Mouse (Mus musculus): ENCODE results near the gene Pgpep1l. TPM values are rescaled to one million over a fixed set of nuclear protein-coding genes. Genes with fewer than 3 reads are reported as not detected.
A peak's percentile ranks its signal among the peaks of the same experiment; 100 is the strongest.
"Not testable (repeated sequence)": the region's sequence is repeated elsewhere in the genome, so short reads cannot be mapped to it uniquely, and the experiment has no call there.

Gene Pgpep1l
- polyA plus RNA-seq, 1 experiment from 2014 or later = not detected

DNA sequence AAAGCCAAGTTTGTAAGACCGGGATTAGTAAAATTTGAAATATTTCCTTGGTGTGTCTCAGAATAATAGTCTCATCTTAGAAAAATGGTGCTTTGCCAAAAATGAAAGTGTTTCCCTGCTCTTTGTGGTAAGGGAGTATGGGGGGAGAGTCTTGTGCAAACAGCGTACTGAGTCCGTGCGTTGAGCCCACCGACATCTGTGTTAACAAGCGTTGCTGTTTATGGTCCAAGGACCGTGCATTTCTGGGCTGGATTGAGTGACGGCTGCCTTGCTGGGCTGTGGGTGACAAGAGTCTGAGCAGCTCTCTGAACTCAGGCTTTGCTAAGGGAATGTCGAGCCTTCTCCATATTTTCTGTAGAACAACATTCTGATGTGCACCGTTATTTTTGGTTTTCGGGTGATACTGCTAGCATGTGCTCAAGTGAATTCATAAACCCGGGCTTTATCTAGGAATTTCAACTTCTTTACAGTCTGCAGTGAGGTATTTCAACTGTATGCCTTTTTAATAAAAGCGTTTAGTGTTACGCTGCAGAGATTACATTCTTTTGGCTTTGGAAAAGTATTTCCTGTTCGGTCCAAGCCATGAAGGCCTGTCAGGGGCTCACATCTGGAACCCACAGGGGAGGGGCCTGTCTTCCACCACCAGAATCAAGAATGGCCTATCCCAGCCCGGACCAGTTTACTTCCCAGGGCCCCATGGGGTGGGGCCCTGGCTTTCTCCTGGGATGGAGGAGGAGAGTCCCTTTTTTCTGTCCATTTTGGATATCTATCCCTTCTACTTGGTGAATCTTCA is 30.2 kb upstream of the Pgpep1l start:
- Histone ChIP-seq H3K9ac (no peak overlapping the region), H3K9me3 (no peaks in the 10 kb centered on the region), H3K4me3 (peak overlapping the region; percentile 7; the same call in 1 of the 2 replicates), H3K4me2 (replicated peaks) (peak overlapping the region; percentile 49), H3K27ac (peak overlapping the region; percentile 87), H3K36me3 (no peaks in the 10 kb centered on the region), H3K4me1 (peaks cover 17% of the 10 kb centered on the region), H3K27me3 (no peaks in the 10 kb centered on the region)
- peak; percentile 89 for ATAC-seq (ENCODE audit: low FRiP score, low read depth)
- WGBS = 18% methylated on average over 16 of the region's 16 CpGs

DNA sequence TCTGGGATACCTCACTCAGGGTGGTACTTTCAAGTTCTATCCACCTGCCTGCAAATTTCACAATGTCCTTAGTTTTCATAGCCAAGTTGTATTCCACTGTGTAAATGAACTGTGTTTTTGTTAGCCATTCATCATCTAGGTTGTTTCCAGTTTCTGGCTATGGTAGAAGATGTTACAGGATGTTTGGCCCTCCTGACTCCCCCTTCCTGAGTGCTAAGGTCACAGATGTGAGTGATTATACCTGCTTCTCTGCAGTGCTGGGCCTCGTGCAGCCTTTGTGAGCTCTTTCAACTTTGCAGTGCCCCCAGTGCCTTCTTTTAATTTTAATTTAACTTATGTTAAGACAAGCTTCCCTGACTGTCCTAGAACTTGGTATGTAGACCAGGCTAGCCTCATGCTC is 27.6 kb upstream of the Pgpep1l start:
- no peak overlapping the region for H3K4me2 ChIP-seq (replicated peaks)
- peaks cover 21% of the 10 kb centered on the region for H3K4me1 ChIP-seq
- no peak overlapping the region for H3K27ac ChIP-seq
- no peaks in the 10 kb centered on the region for H3K9me3 ChIP-seq
- ATAC-seq (ENCODE audit: low FRiP score, low read depth) = no peak
- WGBS = 38% methylated on average over 1 of the region's 1 CpGs
- no peak overlapping the region for H3K9ac ChIP-seq
- H3K36me3 ChIP-seq = no peaks in the 10 kb centered on the region
- no peaks in the 10 kb centered on the region for H3K27me3 ChIP-seq
- no peak overlapping the region for H3K4me3 ChIP-seq

- no peaks in the 10 kb centered on the region for H3K27me3 ChIP-seq
- H3K4me3 ChIP-seq = no peak overlapping the region
- no peaks in the 10 kb centered on the region for H3K9me3 ChIP-seq
- no peaks in the 10 kb centered on the region for H3K36me3 ChIP-seq
- no peak overlapping the region for H3K9ac ChIP-seq
- H3K27ac ChIP-seq = no peak overlapping the region
- H3K4me1 ChIP-seq = peaks cover 30% of the 10 kb centered on the region
- no peak overlapping the region for H3K4me2 ChIP-seq (replicated peaks)
- WGBS = 87% methylated on average over 8 of the region's 8 CpGs
- ATAC-seq (ENCODE audit: low FRiP score, low read depth) = no peak
Measured at GRCm38 (mm10) chr7:68289081-68289480, 25.0 kb upstream of the Pgpep1l start.

GRCm38 (mm10) chr7:68288000-68288399 is 24.0 kb upstream of the Pgpep1l start:
- not testable (repeated sequence) for H3K9ac ChIP-seq; H3K36me3 ChIP-seq; H3K4me2 ChIP-seq (replicated peaks); H3K9me3 ChIP-seq; H3K27me3 ChIP-seq; ATAC-seq (ENCODE audit: low FRiP score, low read depth); H3K4me3 ChIP-seq; H3K27ac ChIP-seq
- H3K4me1 ChIP-seq = peaks cover 24% of the 10 kb centered on the region
- WGBS = 90% methylated on average over 4 of the region's 4 CpGs

GRCm38 (mm10) chr7:68287582-68287981 is 23.5 kb upstream of the Pgpep1l start:
- whole genome bisulfite sequencing = 82% methylated on average over 2 of the region's 2 CpGs
- no peak overlapping the region for H3K4me3 ChIP-seq
- no peaks in the 10 kb centered on the region for H3K36me3 ChIP-seq
- no peaks in the 10 kb centered on the region for H3K27me3 ChIP-seq
- peaks cover 22% of the 10 kb centered on the region for H3K4me1 ChIP-seq
- H3K9ac ChIP-seq = no peak overlapping the region
- no peaks in the 10 kb centered on the region for H3K9me3 ChIP-seq
- ATAC-seq (ENCODE audit: low FRiP score, low read depth) = no peak
- no peak overlapping the region for H3K27ac ChIP-seq
- no peak overlapping the region for H3K4me2 ChIP-seq (replicated peaks)

- peak overlapping the region; percentile 67; the same call in 1 of the 2 replicates for H3K27ac ChIP-seq
- no peak overlapping the region for H3K4me3 ChIP-seq
Measured at GRCm38 (mm10) chr7:68286526-68287481, 22.8 kb upstream of the Pgpep1l start.

GRCm38 (mm10) chr7:68285851-68286298 is 21.8 kb upstream of the Pgpep1l start:
- WGBS = 13% methylated on average over 8 of the region's 8 CpGs
- H3K27ac ChIP-seq = peak overlapping the region; percentile 67; the same call in 1 of the 2 replicates
- ATAC-seq (ENCODE audit: low FRiP score, low read depth) = peak; percentile 77

More at GRCm38 (mm10) chr7:68286526-68287481, 22.8 kb upstream of the Pgpep1l start:
- Histone ChIP-seq H3K9ac (no peak overlapping the region), H3K4me2 (replicated peaks) (no peak overlapping the region), H3K9me3 (no peaks in the 10 kb centered on the region), H3K27me3 (no peaks in the 10 kb centered on the region), H3K36me3 (no peaks in the 10 kb centered on the region), H3K4me1 (peaks cover 22% of the 10 kb centered on the region)
- WGBS = 94% methylated on average over 24 of the region's 24 CpGs
- no peak for ATAC-seq (ENCODE audit: low FRiP score, low read depth)

GRCm38 (mm10) chr7:68283776-68284175 is 19.7 kb upstream of the Pgpep1l start:
- Histone ChIP-seq H3K27ac (no peak overlapping the region), H3K9me3 (no peaks in the 10 kb centered on the region), H3K4me1 (peaks cover 29% of the 10 kb centered on the region), H3K4me2 (replicated peaks) (no peak overlapping the region), H3K9ac (no peak overlapping the region), H3K4me3 (no peak overlapping the region), H3K36me3 (no peaks in the 10 kb centered on the region), H3K27me3 (no peaks in the 10 kb centered on the region)
- 79% methylated on average over 7 of the region's 7 CpGs for WGBS
- ATAC-seq (ENCODE audit: low FRiP score, low read depth) = no peak

More at GRCm38 (mm10) chr7:68285851-68286298, 21.8 kb upstream of the Pgpep1l start:
- Histone ChIP-seq H3K4me3 (no peak overlapping the region), H3K9me3 (no peaks in the 10 kb centered on the region), H3K4me1 (peaks cover 22% of the 10 kb centered on the region), H3K27me3 (no peaks in the 10 kb centered on the region), H3K4me2 (replicated peaks) (no peak overlapping the region), H3K9ac (no peak overlapping the region), H3K36me3 (no peaks in the 10 kb centered on the region)

GRCm38 (mm10) chr7:68283133-68283520 is 19.1 kb upstream of the Pgpep1l start:
- peaks cover 34% of the 10 kb centered on the region for H3K4me1 ChIP-seq
- not testable (repeated sequence) for ATAC-seq (ENCODE audit: low FRiP score, low read depth); H3K9ac ChIP-seq; H3K27ac ChIP-seq; H3K4me2 ChIP-seq (replicated peaks); H3K4me3 ChIP-seq; H3K36me3 ChIP-seq; H3K9me3 ChIP-seq; H3K27me3 ChIP-seq
- 81% methylated on average over 4 of the region's 4 CpGs for WGBS

DNA sequence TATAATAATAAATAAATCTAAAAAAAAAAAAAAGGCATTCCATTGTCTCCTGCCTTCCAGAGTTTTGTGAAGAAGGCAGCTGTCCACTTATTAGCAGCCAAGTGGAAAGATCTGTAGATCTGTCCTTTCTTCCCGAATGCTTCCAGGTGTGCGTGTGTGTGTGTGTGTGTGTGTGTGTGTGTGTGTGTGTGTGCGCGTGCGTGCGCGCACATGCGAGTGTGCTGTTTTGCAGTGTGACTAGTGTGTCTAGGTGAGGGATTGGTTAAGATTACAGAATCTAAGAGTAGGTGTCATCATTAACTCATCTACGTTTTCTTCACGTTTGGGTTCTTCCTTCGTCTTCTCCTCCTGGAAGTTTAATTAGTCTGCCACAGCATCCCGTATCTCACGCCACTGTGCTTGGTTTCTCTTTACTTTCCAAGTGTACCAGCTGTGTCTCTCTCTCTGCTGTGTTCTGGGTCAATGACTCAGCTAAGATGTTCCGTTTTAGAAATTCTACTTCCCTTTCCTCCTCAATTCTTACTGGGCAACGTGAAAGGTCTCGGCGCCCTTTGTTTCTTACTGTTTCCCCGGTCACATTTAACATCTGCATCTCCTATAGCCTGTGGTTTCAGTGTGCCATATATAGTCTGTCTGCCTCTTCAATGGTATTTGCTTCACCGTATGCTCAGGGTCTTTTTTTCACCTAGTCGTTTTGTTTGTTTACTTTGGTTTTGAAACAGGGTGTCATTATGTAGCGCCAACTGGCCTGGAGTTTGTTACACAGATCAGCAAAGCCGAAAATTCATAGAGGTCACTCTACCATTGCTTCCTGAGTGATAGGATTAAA is 18.5 kb upstream of the Pgpep1l start:
- Histone ChIP-seq H3K4me3 (no peak overlapping the region), H3K9me3 (no peaks in the 10 kb centered on the region), H3K36me3 (no peaks in the 10 kb centered on the region), H3K9ac (no peak overlapping the region), H3K27me3 (no peaks in the 10 kb centered on the region), H3K27ac (no peak overlapping the region), H3K4me1 (peaks cover 40% of the 10 kb centered on the region), H3K4me2 (replicated peaks) (no peak overlapping the region)
- no peak for ATAC-seq (ENCODE audit: low FRiP score, low read depth)
- 80% methylated on average over 22 of the region's 22 CpGs for WGBS

GRCm38 (mm10) chr7:68281341-68281740 is 17.3 kb upstream of the Pgpep1l start:
- no peaks in the 10 kb centered on the region for H3K9me3 ChIP-seq
- peaks cover 51% of the 10 kb centered on the region for H3K4me1 ChIP-seq
- H3K4me3 ChIP-seq = no peak overlapping the region
- H3K9ac ChIP-seq = no peak overlapping the region
- H3K27me3 ChIP-seq = no peaks in the 10 kb centered on the region; the same call in 1 of the 2 replicates
- H3K36me3 ChIP-seq = no peaks in the 10 kb centered on the region
- ATAC-seq (ENCODE audit: low FRiP score, low read depth) = no peak
- no peak overlapping the region for H3K4me2 ChIP-seq (replicated peaks)
- WGBS = 77% methylated on average over 5 of the region's 5 CpGs
- H3K27ac ChIP-seq = no peak overlapping the region
